Mouse (Mus musculus) heart, embryonic 11.5 days (tissue): ENCODE results near the gene Ddx10. TPM values are rescaled to one million over a fixed set of nuclear protein-coding genes. Genes with fewer than 3 reads are reported as not detected.

Source experiments
- polyA plus RNA-seq: library from polyadenylated mRNA; unstranded; fragments of >200 nt; fragmentation: Nextera tagmentation; extraction: Ambion mirVana; gene quantifications from 2 replicates; pipeline ENCODE4 v1.2.1, GENCODE M21; 2014

Gene Ddx10
- polyA plus RNA-seq, 1 experiment from 2014 or later: 19.5 TPM

Other genes starting within 250 kb of the Ddx10 start
- gene Exph5, start 53.6 kb upstream of the Ddx10 start, polyA plus RNA-seq: 0.31 and 0.46 TPM in 2 replicates
- 19.3 and 20.9 TPM in 2 replicates for gene Kdelc2, start 136.0 kb upstream of the Ddx10 start, polyA plus RNA-seq
- 0.30 and 0.54 TPM in 2 replicates for gene 4930550C14Rik, start 154.3 kb upstream of the Ddx10 start, polyA plus RNA-seq